Mouse (Mus musculus) gastrocnemius, postnatal 10 days (tissue): ENCODE results near the gene Sirt2. TPM values are rescaled to one million over a fixed set of nuclear protein-coding genes. Genes with fewer than 3 reads are reported as not detected.

Experiments used
- DNase-seq: peaks from one replicate; pipeline ENCODE4 v3.0.0; 2021; ENCODE audit warnings: mixed read lengths
- total RNA-seq, 2 experiments: library from RNA; stranded (reverse); gene quantifications; 2 replicates each; pipeline ENCODE4 v1.2.3; 2021

The Sirt2 gene
- total RNA-seq, 2 experiments from 2014 or later: 78.5 to 80.4 TPM

DNA sequence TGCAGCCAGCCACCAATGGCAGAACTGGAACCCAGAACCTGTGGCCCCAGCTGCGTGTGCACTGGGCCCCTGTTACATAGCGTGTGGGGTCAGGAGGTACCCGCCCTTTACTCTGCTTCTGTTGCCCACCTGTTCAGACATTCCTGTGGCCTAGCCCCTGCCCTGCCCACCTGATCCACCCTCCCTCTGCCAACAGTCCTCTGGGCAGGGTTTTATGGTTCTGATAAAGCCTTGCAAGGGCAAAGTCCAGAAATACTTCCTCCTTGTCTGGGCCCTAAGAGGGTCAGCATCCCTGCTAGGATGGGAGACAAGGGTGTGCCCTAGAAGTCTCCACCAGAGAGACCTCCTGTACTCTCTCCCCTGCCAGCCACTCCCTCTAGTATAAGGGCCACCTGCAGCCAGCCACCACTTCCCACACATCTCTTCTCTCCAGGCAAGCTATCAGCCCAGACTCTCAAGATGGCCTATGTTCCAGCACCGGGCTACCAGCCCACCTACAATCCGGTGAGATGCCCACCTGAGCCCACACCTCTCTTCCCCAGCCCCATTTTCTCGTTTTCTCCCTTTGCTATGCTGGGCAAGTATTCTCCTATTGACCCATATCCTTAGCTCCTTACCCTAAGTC, 67.3 kb downstream of the Sirt2 start, which contains the start of gene Lgals4:
Lgals4 (plus strand) TSS at position 132 of the 625 bp plus-strand sequence.
- DNase-seq: no peak

DNA sequence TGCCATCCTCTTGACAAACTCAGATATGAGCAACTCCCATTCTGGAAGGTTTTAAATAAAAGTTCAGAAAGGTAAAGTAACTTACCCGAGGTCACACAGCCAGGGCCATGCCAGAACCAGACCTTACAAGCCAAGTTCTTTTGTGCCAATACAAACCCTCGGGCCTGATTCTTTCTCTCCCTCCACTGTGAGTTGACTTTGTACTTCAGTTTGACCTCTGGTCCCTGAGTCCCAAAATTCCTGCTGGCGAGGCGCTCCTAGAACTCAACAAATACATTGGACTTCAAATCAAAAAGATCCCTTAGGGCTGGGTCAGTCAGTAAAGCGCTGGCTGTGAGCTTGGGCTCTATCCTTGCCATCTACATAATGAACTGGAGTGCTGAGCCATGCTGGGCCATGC, 70.4 kb downstream of the Sirt2 start:
- DNase-seq: no peak

Other genes starting within 250 kb of the Sirt2 start
- gene Ifnl3, start 243.9 kb upstream of the Sirt2 start, total RNA-seq: not detected
- not detected for gene Sycn, start 225.8 kb upstream of the Sirt2 start, total RNA-seq
- gene Nccrp1, start 219.5 kb upstream of the Sirt2 start, total RNA-seq: not detected
- gene Samd4b, start 168.6 kb upstream of the Sirt2 start, total RNA-seq: 10 to 100 TPM; 24.7 to 27.5 TPM
- 1 to 10 TPM; 5.5 to 7.0 TPM for gene Pak4, start 168.6 kb upstream of the Sirt2 start, total RNA-seq
- not detected for gene Acp7, start 135.4 kb upstream of the Sirt2 start, total RNA-seq
- 1 to 10 TPM; 1.1 to 1.7 TPM for gene Fbxo27, start 73.9 kb upstream of the Sirt2 start, total RNA-seq
- 10 to 100 TPM; 12.2 to 13.5 TPM for gene Fbxo17, start 49.9 kb upstream of the Sirt2 start, total RNA-seq
- 10 to 100 TPM; 40.2 to 46.5 TPM for gene Mrps12, start 24.9 kb upstream of the Sirt2 start, total RNA-seq
- 10 to 100 TPM; 16.2 to 18.6 TPM for gene Sars2, start 24.7 kb upstream of the Sirt2 start, total RNA-seq
- gene Ccer2, start 10.6 kb upstream of the Sirt2 start, total RNA-seq: not detected
- gene Nfkbib, start 777 bp downstream of the Sirt2 start, total RNA-seq: 10 to 100 TPM; 17.4 to 18.2 TPM
- gene Rinl, start 22.2 kb downstream of the Sirt2 start, total RNA-seq: 1 to 10 TPM in 1 of 2 experiments, under 1 TPM in 1; 0.63 to 1.7 TPM
- gene Hnrnpl, start 41.8 kb downstream of the Sirt2 start, total RNA-seq: 100 to 1,000 TPM; 244 to 291 TPM
- gene Ech1, start 58.5 kb downstream of the Sirt2 start, total RNA-seq: 100 to 1,000 TPM; 182 to 227 TPM
- 1 to 10 TPM; 3.7 to 7.4 TPM for gene Lgals4, start 67.1 kb downstream of the Sirt2 start, total RNA-seq
- under 1 TPM in 1 of 2 experiments, not detected in 1; 0.56 TPM for gene Lgals7, start 97.1 kb downstream of the Sirt2 start, total RNA-seq
- gene Capn12, start 114.7 kb downstream of the Sirt2 start, total RNA-seq: under 1 TPM; 0.23 to 0.27 TPM
- gene Actn4, start 195.6 kb downstream of the Sirt2 start, total RNA-seq: 100 to 1,000 TPM in 1 of 2 experiments, 10 to 100 TPM in 1; 90.2 to 120 TPM
- 100 to 1,000 TPM; 169 to 174 TPM for gene Eif3k, start 215.1 kb downstream of the Sirt2 start, total RNA-seq
- under 1 TPM; 0.66 to 0.93 TPM for gene Map4k1, start 215.3 kb downstream of the Sirt2 start, total RNA-seq